Mouse (Mus musculus): ENCODE measurements around the gene Klrb1b.

GRCm38 (mm10) chr6:128843479-128843992 is 17.4 kb upstream of the Klrb1b start:
- TF ChIP-seq CTCF (IDR thresholded peaks at IDR 0.05; ENCODE audit: control insufficient read depth, insufficient read depth, insufficient replicate concordance, low read depth, low read length) = no peak
- TF ChIP-seq POLR2A (IDR thresholded peaks at IDR 0.05; ENCODE audit: control insufficient read depth, low read depth, low read length) = no peak
